Mouse (Mus musculus): ENCODE measurements around the gene Fancg. TPM values are rescaled to one million over a fixed set of nuclear protein-coding genes. Genes with fewer than 3 reads are reported as not detected.
A peak's percentile ranks its signal among the peaks of the same experiment; 100 is the strongest.

Gene Fancg
- total and polyA plus RNA-seq, 3 experiments = 9.4 to 16.8 (median 12.9) TPM

- ATAC-seq (ENCODE audit: extremely low read depth, insufficient number of reproducible peaks, low FRiP score, poor library complexity, severe bottlenecking) (peak; percentile 48), DNase-seq (ENCODE audit: low spot score) (peak; percentile 65)
- Histone ChIP-seq H3K4me3 (ENCODE audit: low read depth, low read length) (peak overlapping the region; percentile 63; the same call in 1 of the 2 replicates), H3K27me3 (ENCODE audit: insufficient read depth, low read length) (peaks cover 3% of the 10 kb centered on the region; the same call in 1 of the 2 replicates), H3K4me1 (ENCODE audit: insufficient read depth, low read depth, low read length) (peaks cover 67% of the 10 kb centered on the region), H3K36me3 (replicated peaks) (peaks cover 28% of the 10 kb centered on the region), H3K9me3 (replicated peaks) (no peaks in the 10 kb centered on the region)
- TF ChIP-seq GATA1 (IDR thresholded peaks at IDR 0.05; ENCODE audit: borderline replicate concordance, low read length) = no peak
- peak; percentile 91 for TF ChIP-seq TAL1 (conservative IDR thresholded peaks at IDR 0.05; ENCODE audit: low read depth, low read length)
- TF ChIP-seq CTCF (IDR thresholded peaks at IDR 0.05; ENCODE audit: low read depth, low read length) = no peak
Measured at GRCm38 (mm10) chr4:43037860-43038566, 27.7 kb upstream of the Fancg start.

GRCm38 (mm10) chr4:43036356-43036755, 26.1 kb upstream of the Fancg start:
- Histone ChIP-seq H3K9me3 (replicated peaks) (no peaks in the 10 kb centered on the region), H3K36me3 (replicated peaks) (peaks cover 32% of the 10 kb centered on the region), H3K4me3 (ENCODE audit: low read depth, low read length) (peak overlapping the region; percentile 63; the same call in 1 of the 2 replicates), H3K4me1 (ENCODE audit: insufficient read depth, low read depth, low read length) (peaks cover 74% of the 10 kb centered on the region), H3K27me3 (ENCODE audit: insufficient read depth, low read length) (peaks cover 3% of the 10 kb centered on the region; the same call in 1 of the 2 replicates)
- TF ChIP-seq POLR2AphosphoS5 (IDR thresholded peaks at IDR 0.05; ENCODE audit: insufficient replicate concordance, low read depth, low read length) (no peak), TAL1 (conservative IDR thresholded peaks at IDR 0.05; ENCODE audit: low read depth, low read length) (no peak), CTCF (IDR thresholded peaks at IDR 0.05; ENCODE audit: low read depth, low read length) (no peak), GATA2 (IDR thresholded peaks at IDR 0.05; ENCODE audit: borderline replicate concordance, low read depth, low read length) (no peak), GATA1 (IDR thresholded peaks at IDR 0.05; ENCODE audit: borderline replicate concordance, low read length) (no peak)
- no peak for DNase-seq (ENCODE audit: low spot score)
- no peak for ATAC-seq (ENCODE audit: extremely low read depth, insufficient number of reproducible peaks, low FRiP score, poor library complexity, severe bottlenecking)

GRCm38 (mm10) chr4:43035851-43036250, 25.5 kb upstream of the Fancg start:
- Histone ChIP-seq H3K4me3 (ENCODE audit: low read depth, low read length) (peak overlapping the region; percentile 63; the same call in 1 of the 2 replicates), H3K9me3 (replicated peaks) (no peaks in the 10 kb centered on the region), H3K27me3 (ENCODE audit: insufficient read depth, low read length) (peaks cover 3% of the 10 kb centered on the region; the same call in 1 of the 2 replicates), H3K4me1 (ENCODE audit: insufficient read depth, low read depth, low read length) (peaks cover 70% of the 10 kb centered on the region), H3K36me3 (replicated peaks) (peaks cover 32% of the 10 kb centered on the region)
- ATAC-seq (ENCODE audit: extremely low read depth, insufficient number of reproducible peaks, low FRiP score, poor library complexity, severe bottlenecking) (no peak), DNase-seq (ENCODE audit: low spot score) (no peak)
- TF ChIP-seq GATA2 (IDR thresholded peaks at IDR 0.05; ENCODE audit: borderline replicate concordance, low read depth, low read length) (no peak), CTCF (IDR thresholded peaks at IDR 0.05; ENCODE audit: low read depth, low read length) (no peak), TAL1 (conservative IDR thresholded peaks at IDR 0.05; ENCODE audit: low read depth, low read length) (no peak), POLR2AphosphoS5 (IDR thresholded peaks at IDR 0.05; ENCODE audit: insufficient replicate concordance, low read depth, low read length) (no peak), GATA1 (IDR thresholded peaks at IDR 0.05; ENCODE audit: borderline replicate concordance, low read length) (no peak)

GRCm38 (mm10) chr4:43033481-43033880, 23.2 kb upstream of the Fancg start:
- no peaks in the 10 kb centered on the region for H3K9me3 ChIP-seq (replicated peaks)
- DNase-seq (ENCODE audit: low spot score) = no peak
- TF ChIP-seq GATA1 (IDR thresholded peaks at IDR 0.05; ENCODE audit: borderline replicate concordance, low read length) (no peak), POLR2AphosphoS5 (IDR thresholded peaks at IDR 0.05; ENCODE audit: insufficient replicate concordance, low read depth, low read length) (no peak), TAL1 (conservative IDR thresholded peaks at IDR 0.05; ENCODE audit: low read depth, low read length) (no peak), GATA2 (IDR thresholded peaks at IDR 0.05; ENCODE audit: borderline replicate concordance, low read depth, low read length) (no peak), CTCF (IDR thresholded peaks at IDR 0.05; ENCODE audit: low read depth, low read length) (no peak)
- no peak overlapping the region for H3K4me3 ChIP-seq (ENCODE audit: low read depth, low read length)
- H3K36me3 ChIP-seq (replicated peaks) = peaks cover 52% of the 10 kb centered on the region
- H3K27me3 ChIP-seq (ENCODE audit: insufficient read depth, low read length) = peaks cover 3% of the 10 kb centered on the region; the same call in 1 of the 2 replicates
- peaks cover 68% of the 10 kb centered on the region for H3K4me1 ChIP-seq (ENCODE audit: insufficient read depth, low read depth, low read length)
- ATAC-seq (ENCODE audit: extremely low read depth, insufficient number of reproducible peaks, low FRiP score, poor library complexity, severe bottlenecking) = no peak

- no peaks in the 10 kb centered on the region for H3K9me3 ChIP-seq (replicated peaks)
- no peak for DNase-seq (ENCODE audit: low spot score)
- ATAC-seq (ENCODE audit: extremely low read depth, insufficient number of reproducible peaks, low FRiP score, poor library complexity, severe bottlenecking) = no peak
- peaks cover 62% of the 10 kb centered on the region for H3K36me3 ChIP-seq (replicated peaks)
- H3K4me1 ChIP-seq (ENCODE audit: insufficient read depth, low read depth, low read length) = peaks cover 61% of the 10 kb centered on the region
- TF ChIP-seq TAL1 (conservative IDR thresholded peaks at IDR 0.05; ENCODE audit: low read depth, low read length) = no peak
- H3K27me3 ChIP-seq (ENCODE audit: insufficient read depth, low read length) = peaks cover 3% of the 10 kb centered on the region; the same call in 1 of the 2 replicates
- H3K4me3 ChIP-seq (ENCODE audit: low read depth, low read length) = no peak overlapping the region
Measured at GRCm38 (mm10) chr4:43032501-43032900, 22.2 kb upstream of the Fancg start.

GRCm38 (mm10) chr4:43031237-43031995, 21.1 kb upstream of the Fancg start, which contains the start of gene Stoml2:
Stoml2 (minus strand) TSS chr4:43031710.
- peak; percentile 96 for ATAC-seq (ENCODE audit: extremely low read depth, insufficient number of reproducible peaks, low FRiP score, poor library complexity, severe bottlenecking)
- peaks cover 50% of the 10 kb centered on the region for H3K4me1 ChIP-seq (ENCODE audit: insufficient read depth, low read depth, low read length)
- H3K9me3 ChIP-seq (replicated peaks) = no peaks in the 10 kb centered on the region
- no peak for TF ChIP-seq CTCF (IDR thresholded peaks at IDR 0.05; ENCODE audit: low read depth, low read length)
- TF ChIP-seq TAL1 (conservative IDR thresholded peaks at IDR 0.05; ENCODE audit: low read depth, low read length) = no peak
- no peak for TF ChIP-seq GATA2 (IDR thresholded peaks at IDR 0.05; ENCODE audit: borderline replicate concordance, low read depth, low read length)
- TF ChIP-seq GATA1 (IDR thresholded peaks at IDR 0.05; ENCODE audit: borderline replicate concordance, low read length) = no peak
- no peak for TF ChIP-seq POLR2AphosphoS5 (IDR thresholded peaks at IDR 0.05; ENCODE audit: insufficient replicate concordance, low read depth, low read length)
- peaks cover 71% of the 10 kb centered on the region for H3K36me3 ChIP-seq (replicated peaks)
- H3K27me3 ChIP-seq (ENCODE audit: insufficient read depth, low read length) = peaks cover 3% of the 10 kb centered on the region; the same call in 1 of the 2 replicates
- peak within 1 kb of the TSS; percentile 76 for H3K4me3 ChIP-seq (ENCODE audit: low read depth, low read length)
- DNase-seq (ENCODE audit: low spot score) = peak; percentile 82

Measured in G1E (cell line).